Mouse (Mus musculus) ovary, postnatal 14 days (tissue): ENCODE measurements around the gene Ctdnep1.

Source experiments
- DNase-seq: peaks from one replicate; pipeline ENCODE4 v3.0.0; 2022; ENCODE audit warnings: low spot score

The Ctdnep1 gene

DNA sequence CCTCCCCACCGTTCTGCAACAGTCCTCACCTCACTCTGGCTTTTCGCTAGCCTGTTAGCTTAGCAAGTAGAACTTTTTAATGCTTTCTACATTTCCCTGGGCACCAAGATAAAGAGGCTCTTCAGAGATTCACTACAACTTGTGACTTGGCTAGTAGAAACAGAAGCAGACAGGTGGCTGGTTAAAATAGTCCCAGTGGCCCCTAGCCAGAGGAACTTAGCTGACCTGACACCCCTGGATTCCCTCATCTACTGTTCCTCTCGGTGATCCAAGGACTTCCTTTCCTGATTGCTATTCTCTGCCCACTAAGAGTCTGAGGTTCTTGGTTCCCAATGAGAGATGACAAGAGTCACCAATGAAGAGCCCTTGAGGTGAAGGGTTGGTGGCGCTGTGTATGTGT is 2.4 kb downstream of the Ctdnep1 start:
- no peak for DNase-seq

DNA sequence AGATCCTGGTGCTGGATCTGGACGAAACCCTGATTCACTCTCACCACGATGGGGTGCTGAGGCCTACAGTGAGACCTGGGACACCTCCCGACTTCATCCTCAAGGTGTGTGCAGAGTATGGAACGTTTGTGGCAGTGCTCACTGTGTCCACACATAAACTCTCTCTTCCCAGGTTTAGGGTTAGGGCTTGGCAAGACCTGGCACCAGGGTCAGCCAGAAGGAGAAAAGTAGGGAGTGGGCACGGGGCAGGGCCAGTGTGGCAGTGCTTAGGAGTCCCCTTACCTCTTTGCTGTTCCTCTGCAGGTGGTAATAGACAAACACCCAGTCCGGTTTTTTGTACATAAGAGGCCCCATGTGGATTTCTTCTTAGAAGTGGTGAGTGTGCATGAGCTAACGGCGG is 3.5 kb downstream of the Ctdnep1 start:
- DNase-seq: no peak

DNA sequence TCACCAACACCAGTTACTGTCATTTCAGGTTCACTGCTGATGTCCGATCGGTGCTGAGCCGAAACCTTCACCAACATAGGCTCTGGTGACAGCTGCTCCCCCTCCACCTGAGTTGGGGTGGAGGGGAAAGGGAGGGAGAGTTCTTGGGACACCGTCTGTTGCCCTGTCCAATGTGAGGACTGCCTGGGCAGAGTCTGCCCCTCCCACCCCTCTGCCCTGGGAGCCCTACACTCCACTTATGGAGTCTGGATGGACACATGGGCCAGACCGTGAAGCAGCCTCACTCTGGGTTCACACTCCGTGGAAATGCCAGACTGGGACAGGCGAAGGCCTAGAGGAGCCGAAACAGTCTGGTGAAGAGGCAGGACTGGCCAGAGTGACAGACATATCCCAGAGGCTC is 9.0 kb downstream of the Ctdnep1 start:
- no peak for DNase-seq

DNA sequence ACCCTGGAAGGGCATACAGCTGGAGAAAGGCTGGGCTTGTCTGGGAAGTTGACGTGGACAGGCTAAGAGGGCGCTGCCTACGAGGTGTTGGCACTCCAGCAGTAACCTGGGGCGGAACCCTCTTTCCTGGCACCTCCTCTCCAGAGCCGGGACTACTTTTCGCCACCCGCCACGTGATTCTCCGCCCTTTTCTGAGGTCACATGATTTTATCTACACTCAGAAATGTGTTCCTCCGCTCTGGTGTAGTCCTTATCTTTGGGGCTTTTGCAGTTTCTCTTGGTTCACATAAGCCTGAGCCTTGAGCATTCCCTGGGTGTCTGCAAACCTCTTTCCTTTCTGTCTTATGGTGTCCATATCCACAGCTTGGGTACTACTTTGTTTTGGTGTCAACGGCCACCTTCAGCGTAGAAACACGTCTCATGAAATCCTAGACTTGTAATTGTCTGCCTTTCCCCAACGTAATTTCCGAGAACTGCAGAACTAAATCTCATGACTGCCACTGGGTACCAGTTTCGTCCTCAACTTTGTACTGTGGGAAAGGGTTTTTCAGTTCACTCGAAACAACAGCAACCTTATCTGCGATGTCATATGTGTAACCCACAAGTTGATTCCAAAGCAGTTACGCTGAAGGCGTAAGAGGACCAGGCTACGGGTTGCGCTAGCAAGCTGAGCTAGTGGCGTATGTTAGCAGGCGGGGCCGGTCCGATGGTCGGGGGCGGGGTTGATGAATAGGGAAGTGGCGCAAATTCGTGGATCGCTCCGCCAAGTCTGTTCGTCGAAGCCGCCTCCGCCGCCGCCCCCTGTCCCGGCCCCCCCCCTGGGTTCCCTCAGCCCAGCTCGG is 10.1 kb downstream of the Ctdnep1 start, which contains the start of gene Gabarap:
Gene Gabarap (plus strand): TSS at position 294 of the 842 bp plus-strand sequence.
- peak; percentile 95 for DNase-seq

DNA sequence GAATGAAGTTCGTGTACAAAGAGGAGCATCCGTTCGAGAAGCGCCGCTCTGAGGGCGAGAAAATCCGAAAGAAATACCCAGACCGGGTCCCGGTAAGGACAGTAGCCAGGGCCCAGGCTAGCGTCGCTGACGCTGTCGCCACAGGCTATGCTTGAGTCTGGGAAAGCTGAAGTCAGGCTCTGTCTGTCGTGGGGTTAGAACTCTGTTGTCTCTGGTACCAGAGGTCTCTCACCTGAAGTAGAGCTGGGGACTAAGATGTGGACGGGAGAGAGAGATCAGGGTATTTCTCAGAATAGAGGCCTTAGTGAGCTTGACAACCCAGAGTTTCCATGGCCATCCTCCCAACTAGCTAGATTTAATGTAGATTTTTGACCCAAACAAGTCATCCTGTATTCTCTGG is 10.8 kb downstream of the Ctdnep1 start:
- DNase-seq: no peak

DNA sequence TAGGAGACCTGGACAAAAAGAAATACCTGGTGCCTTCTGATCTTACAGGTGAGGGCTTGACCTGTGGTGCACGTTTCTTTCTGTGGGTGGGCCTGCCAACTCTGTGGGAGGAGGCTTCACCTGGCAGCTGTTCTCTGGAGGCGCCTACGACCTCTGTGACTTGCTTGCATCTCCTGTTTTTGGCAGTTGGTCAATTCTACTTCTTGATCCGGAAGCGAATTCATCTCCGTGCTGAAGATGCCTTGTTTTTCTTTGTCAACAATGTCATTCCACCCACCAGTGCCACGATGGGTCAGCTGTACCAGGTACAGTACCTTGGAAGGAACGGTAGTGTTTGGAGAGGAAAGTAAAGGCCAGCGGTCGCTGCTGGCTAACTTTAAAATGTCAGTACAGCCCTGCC is 11.4 kb downstream of the Ctdnep1 start:
- no peak for DNase-seq

DNA sequence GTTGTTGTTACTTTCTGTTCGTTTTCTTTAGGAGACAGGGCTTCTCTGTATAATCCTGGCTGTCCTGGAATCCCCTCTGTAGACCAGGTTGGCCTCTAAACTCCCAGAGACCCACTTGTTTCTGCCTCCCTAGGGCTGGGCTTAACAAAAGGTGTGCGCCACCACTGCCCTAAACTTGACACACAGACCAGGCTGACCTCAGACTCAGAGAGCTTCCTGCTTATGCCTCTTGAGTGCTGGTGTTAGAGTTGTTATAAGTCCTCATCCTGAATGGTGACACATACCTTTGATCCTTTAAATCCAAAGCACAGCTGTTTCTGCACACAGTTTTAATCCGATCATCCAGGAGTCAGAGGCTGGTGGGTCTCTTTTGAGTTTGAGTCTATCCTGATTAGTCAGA is 12.0 kb downstream of the Ctdnep1 start:
- no peak for DNase-seq

DNA sequence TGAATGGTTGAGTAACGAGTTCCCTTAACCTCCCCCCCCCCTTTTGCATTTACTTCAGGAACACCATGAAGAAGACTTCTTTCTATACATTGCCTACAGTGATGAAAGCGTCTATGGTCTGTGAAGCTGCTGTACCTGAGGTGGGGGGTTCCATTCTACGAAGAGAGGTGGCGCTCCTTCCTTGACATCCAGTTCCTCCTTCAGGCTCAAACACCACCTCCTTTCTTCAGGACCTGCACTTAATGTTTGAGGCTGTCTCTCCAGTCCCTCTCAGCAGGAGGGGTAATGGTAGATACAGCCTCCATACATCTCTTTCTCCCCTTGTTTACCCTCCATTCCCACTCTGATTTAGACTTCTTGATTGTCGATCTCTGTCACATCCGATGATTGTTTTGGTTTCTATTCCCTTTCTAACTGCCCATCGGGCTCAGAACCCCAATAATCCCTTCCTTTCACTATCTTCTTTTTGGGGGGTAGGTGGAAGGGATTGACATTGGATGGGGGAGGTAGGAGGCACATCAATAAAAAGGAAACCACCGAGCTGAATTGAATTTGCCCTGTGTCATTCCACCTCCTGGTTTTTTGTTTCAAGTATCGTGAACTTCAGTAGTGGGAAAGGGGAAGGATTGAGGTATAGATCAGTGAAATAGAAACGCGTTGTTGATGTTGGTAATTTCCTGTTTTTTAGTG is 13.6 kb downstream of the Ctdnep1 start:
- no peak for DNase-seq

DNA sequence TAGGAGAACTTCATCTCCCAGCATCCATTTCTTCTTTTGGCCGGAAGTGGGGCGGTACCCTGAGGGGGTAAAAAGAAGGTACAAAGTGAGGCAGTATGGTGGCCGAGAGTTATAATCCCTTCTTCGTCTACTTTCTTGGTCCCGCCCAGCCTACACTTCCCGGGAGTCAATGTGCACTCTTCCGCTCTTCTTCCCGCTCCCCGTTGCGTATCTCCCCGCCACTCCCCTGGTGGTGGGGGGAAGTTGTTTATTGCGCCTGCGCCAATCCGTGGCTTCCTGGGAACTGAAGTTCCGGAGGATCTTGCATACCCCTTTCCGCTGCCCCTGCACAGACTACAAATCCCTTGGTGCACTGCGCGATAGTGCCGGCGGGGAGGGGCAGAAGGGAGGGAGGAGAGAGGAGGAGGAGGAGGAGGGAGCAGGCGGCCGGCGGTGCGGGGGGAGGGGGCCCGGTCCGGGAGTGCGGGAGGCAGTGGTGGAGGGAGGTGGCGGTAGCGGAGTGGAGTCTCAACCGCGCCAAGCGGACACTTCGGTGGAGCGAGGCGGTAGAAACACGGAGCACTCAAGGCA is 14.5 kb downstream of the Ctdnep1 start, which contains the start of gene Phf23:
Gene Phf23 (plus strand): TSS at position 387 of the 570 bp plus-strand sequence.
- DNase-seq: peak; percentile 94

DNA sequence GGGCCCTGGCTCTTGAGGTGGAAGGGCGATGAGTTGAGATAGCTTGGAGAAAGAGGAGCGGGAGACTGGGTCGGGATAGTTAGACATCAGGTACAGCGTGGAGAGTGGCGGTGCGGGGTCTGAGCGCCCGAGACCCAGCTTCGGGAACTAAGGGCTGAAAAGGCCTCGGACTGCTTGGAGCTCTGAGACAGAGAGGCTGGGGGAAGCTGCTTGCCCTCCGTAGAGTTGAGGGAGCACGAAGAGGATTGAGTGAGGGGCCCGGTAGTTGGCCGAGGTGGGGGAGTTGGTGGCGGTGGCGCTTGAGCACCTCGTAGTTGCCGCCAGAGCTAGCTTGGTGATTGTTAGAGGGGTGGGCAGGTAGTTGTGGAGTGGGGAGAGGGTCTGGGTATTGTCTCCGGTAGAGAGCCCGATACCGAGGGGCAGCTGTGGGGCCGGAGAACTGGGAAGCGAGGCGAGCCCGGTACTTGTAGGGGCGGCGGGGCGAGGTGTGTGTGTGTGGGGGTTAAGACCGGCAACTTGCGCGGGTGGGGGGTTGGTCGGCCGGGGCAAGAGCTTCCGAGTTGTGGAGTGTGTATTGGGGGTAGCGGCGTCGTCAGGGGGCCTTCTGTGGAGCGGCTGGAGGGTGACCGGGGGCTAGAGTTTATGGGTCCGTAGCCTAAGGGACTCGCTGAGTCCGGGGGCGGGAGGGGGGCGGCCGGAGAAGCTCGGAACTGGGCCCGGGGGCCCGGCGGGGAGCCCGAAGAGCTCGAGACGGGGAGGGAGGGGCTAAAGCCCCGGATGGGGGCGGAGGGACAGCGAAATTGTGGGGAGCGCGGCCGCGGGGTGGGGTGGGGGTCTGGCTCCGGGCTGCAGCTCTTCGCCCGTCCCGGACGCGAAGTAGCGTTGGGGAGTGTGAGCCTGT is 15.5 kb downstream of the Ctdnep1 start:
- no peak for DNase-seq

DNA sequence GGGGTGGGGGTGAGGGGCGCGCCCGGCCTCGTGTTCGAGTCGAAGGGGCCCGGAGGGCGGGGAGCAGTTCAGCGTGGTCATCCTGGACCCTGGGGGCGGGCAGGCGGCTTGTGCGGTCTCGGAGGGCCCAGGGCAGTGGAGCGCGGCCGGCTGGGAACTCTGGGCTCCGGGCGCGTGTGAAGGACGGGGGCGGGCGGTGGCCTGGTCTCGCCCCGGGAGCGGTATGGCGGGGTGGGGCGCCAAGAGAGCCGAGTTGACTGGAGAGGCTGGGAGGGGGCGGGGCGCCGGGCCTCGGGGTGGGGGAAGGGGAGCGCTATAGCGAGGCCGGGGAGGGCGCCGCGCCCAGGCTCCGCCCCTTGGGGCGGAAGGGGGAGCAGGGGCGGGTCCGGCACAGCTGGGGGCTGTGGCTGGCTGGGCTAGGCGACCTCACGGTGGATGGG is 16.1 kb downstream of the Ctdnep1 start:
- DNase-seq: peak; percentile 83

DNA sequence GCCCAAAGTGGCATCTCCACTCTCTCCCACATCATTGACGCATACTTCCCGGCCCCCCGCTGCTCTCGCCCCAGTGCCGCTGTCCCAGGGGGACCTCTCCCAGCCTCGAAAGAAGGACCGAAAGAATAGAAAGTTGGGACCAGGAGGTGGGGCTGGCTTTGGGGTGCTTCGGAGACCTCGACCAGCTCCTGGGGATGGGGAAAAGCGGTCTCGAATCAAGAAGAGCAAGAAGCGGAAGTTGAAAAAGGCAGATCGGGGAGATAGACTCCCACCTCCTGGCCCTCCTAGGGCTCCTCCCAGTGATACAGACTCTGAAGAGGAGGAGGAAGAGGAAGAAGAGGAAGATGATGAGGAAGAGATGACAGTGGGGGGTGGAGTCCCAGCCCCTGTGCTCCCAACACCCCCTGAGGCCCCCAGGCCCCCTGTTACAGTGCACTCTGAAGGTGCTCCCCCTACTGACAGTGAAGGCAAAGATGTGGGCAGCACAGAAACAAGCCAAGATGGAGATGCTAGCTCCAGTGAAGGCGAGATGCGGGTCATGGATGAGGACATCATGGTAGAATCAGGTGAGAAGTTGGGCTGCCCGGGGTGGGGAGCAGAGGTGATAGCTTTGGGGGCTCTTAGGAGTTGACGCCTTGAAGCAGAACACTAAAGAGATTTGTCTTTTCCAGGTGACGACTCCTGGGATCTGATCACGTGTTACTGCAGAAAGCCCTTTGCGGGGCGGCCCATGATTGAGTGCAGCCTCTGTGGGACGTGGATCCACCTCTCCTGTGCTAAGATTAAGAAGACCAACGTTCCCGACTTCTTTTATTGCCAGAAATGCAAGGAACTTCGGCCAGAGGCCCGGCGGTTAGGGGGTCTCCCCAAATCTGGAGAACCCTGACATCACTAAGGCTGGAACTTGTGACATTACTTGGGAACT is 17.9 kb downstream of the Ctdnep1 start:
- DNase-seq: no peak

DNA sequence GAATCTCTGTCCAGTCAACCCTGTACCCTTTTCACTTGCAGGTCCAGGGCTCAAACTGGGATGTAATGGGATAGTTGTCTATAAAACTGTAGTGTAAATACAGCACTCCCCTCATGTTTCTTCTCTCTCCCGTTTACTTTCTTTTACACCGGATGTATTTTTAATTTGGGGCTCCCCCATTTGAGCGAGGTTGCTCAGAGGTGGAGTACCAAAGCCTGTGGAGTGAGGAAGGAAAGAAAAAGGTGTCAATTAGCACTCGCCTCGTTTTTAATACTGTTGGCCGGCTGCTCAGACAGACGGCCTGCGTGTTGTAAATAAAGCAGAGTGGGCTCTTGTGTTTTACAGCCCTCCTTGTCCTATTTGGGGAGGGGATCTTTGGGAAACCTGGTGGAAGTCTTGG is 18.7 kb downstream of the Ctdnep1 start:
- no peak for DNase-seq

DNA sequence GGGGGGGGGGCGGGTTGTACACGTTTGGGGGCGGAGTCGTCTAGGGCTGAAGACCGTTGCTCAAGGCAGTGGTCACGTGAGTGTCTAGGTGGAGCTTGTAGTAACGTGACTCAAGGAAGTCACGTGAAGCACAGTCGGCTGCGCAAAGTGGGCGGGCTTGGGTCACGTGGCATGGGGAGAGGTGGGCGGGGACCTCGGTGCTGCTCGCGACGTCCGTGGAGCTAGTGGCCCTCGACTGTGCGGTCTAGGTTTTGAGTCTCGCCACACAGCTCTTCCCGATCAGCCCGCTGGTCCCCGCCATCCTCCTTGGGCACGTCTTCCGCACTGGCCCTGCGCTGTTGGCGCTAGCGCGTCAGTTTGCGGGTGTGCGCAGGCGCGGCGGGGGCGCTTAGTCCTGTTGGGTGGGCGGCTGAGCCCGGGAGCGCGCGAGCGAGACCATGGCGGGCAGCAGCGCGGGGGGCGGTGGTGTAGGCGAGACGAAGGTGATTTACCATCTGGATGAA is 19.5 kb downstream of the Ctdnep1 start, which contains the start of gene Dvl2:
Gene Dvl2 (plus strand): TSS at position 200 of the 503 bp plus-strand sequence.
- DNase-seq: peak; percentile 74

DNA sequence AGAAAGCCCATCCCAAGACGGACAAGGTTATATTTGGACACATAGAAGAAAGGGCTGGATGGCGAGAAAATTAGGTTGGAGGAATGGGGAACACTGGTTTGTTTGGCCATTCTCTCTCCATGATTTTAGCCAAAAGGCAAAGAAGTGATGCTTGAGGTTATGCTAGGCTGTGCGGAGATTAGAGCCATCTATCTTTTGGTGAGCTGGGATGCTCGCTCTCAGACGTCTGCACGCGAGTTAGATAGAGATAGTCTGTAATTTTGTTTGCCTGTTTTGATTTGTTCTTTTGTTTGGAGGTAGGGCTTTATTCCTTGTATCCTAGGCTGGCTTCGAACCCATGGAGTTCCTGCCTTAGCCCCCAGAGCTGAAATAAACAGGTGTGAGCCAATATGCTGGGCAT is 20.2 kb downstream of the Ctdnep1 start:
- DNase-seq: no peak

DNA sequence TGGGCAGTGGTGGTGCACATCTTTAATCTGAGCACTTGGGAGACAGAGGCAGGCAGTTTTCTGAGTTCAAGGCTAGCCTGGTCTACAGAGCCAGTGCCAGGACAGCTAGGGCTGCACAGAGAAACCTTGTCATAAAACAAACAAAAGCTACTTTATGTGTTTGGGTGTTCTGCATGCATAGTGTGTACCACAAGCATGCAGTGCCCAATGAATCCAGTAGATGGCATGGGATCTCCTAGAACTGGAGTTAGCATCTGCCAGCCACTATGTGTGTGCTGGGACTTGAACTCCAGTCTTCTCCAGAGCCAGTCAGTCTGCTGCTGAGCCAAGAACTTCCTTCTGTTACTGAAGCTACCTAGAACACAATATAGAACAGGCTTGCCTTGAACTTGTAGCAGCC is 20.9 kb downstream of the Ctdnep1 start:
- DNase-seq: no peak

DNA sequence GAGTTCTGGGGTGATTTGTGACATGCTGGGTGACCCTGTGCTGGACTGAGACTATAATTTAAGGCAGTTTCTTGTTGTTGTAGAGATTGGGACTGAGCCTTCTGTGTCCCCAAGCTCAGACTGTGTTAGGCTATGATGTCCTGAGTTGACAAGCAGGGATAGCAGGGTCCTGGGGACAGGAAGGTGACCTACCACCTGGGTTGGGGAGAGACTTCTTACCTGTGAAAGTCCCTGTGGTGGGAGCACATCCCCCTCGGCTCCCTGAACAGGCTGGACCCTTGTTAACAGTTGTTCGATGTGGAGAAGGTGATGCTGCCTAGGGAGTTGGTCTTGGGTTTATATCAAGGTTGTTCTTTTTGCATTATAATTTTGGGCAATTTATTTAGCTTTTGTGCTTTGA is 21.5 kb downstream of the Ctdnep1 start:
- no peak for DNase-seq

DNA sequence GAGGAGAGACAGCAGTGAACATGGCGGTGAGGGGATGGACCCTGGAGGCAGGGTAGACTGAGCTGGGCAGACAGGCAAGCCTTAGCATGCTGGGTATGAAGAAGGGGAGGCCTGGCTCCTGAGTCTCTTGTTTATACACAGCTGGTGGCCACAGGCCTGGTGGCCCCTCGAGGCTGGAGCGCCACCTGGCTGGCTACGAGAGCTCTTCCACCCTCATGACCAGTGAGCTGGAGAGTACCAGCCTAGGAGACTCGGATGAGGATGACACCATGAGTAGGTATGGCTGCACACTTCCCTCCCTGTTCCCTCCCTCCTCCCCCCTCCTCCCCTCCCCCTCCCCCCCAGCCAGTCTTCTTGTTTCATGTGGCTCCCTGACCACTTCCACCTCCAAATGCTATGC is 24.6 kb downstream of the Ctdnep1 start:
- no peak for DNase-seq

DNA sequence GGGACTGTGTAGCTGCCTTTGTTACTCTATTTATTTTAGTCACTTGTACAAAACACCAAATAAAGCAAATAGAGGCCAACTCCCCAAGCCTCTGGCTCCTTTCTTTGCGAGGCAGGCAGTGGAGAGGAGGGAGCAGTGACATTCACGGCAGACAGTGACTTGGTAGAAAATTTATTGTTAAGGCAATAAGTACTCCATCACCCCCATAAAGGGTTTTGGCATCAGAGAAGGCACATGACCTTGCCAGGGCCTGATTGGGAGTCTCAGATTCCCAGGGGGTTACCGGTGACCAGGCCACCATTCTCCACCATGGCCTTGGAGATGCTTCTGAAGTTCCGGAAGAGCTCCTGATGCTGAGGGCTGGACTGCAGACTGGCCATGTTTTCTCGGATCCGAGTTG is 29.1 kb downstream of the Ctdnep1 start:
- DNase-seq: no peak

DNA sequence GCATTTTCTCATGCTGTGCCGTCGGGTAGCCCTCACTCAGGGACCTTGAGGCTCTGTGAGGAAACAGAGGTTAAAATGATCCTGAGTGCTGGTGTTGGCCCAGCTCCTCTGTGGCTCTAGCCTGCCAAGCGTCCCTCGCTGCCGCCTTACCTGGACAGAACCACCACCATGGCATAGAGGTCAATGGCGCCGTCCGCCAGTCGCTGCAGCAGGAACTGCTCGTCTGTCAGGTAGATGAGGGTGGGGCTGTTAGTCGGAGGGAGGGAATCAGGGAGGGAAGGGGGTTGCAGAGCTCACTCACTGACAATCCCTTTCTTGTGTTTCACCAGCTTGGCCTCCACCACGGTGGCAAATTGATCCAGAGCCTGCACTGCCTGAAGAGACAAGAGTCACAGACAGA is 29.6 kb downstream of the Ctdnep1 start:
- no peak for DNase-seq

DNA sequence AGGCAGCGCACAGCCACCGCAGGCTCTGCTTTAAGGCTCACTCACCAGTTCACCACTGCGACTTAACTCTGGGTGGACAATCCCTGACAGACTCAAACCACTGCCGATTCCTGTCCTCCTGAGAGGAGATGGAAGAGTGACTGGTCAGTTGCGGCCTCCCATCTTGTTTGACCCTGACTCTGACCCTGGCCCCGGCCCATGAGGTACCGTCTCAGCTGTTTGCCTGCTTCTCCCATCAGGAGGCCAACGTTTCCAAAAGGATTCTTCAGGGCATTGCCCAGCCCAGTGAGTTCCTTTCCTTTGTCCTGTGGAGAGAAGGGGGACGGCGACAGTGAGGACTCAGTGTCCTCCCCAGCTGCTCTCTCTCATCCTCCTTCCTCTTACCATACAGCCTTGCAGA is 30.0 kb downstream of the Ctdnep1 start:
- no peak for DNase-seq
